Mouse (Mus musculus): Measurements from ENCODE around the gene Tarbp1. TPM values are rescaled to one million over a fixed set of nuclear protein-coding genes. Genes with fewer than 3 reads are reported as not detected.
"Not testable (repeated sequence)": the region's sequence is repeated elsewhere in the genome, so short reads cannot be mapped to it uniquely, and the experiment has no call there.

The Tarbp1 gene
- polyA plus RNA-seq, 1 experiment from 2014 or later, result 2.3 TPM

- H3K27ac ChIP-seq, result no peak overlapping the region
- no peak for DNase-seq (ENCODE audit: extremely low spot score, low spot score)
- H3K36me3 ChIP-seq (replicated peaks), result no peaks in the 10 kb centered on the region
- H3K4me3 ChIP-seq, result no peak overlapping the region
- peaks cover 23% of the 10 kb centered on the region for H3K27me3 ChIP-seq (ENCODE audit: poor library complexity, severe bottlenecking)
- 80% methylated on average over 2 of the region's 2 CpGs for WGBS
- H3K9me3 ChIP-seq, result no peaks in the 10 kb centered on the region
- H3K4me1 ChIP-seq, result 0 out of 2 replicates have a peak, but pooled peaks cover 4% of the 10 kb centered on the region
These were observed 5.5 kb upstream of the Tarbp1 start for GRCm38 (mm10) chr8:126480366-126480765.

GRCm38 (mm10) chr8:126478714-126479113, 3.8 kb upstream of the Tarbp1 start:
- Histone ChIP-seq H3K36me3 (replicated peaks) (no peaks in the 10 kb centered on the region), H3K4me1 (peaks cover 16% of the 10 kb centered on the region), H3K9me3 (no peaks in the 10 kb centered on the region), H3K27me3 (ENCODE audit: poor library complexity, severe bottlenecking) (peaks cover 25% of the 10 kb centered on the region), H3K4me3 (no peak overlapping the region), H3K27ac (no peak overlapping the region)
- 74% methylated on average over 3 of the region's 3 CpGs for WGBS
- no peak for DNase-seq (ENCODE audit: extremely low spot score, low spot score)

- WGBS, result 47% methylated on average over 29 of the region's 29 CpGs
- H3K4me3 ChIP-seq, result not testable (repeated sequence)
These were observed 1.4 kb upstream of the Tarbp1 start for GRCm38 (mm10) chr8:126476151-126476855.

GRCm38 (mm10) chr8:126475738-126476137, 873 bp upstream of the Tarbp1 start:
- not testable (repeated sequence) for H3K4me3 ChIP-seq; H3K36me3 ChIP-seq (replicated peaks); H3K9me3 ChIP-seq; DNase-seq (ENCODE audit: extremely low spot score, low spot score); H3K27ac ChIP-seq
- Histone ChIP-seq H3K4me1 (peaks cover 31% of the 10 kb centered on the region), H3K27me3 (ENCODE audit: poor library complexity, severe bottlenecking) (peaks cover 25% of the 10 kb centered on the region)
- WGBS, result 47% methylated on average over 8 of the region's 8 CpGs

More at GRCm38 (mm10) chr8:126476151-126476855, 1.4 kb upstream of the Tarbp1 start:
- H3K4me1 ChIP-seq, result peaks cover 31% of the 10 kb centered on the region
- peaks cover 25% of the 10 kb centered on the region for H3K27me3 ChIP-seq (ENCODE audit: poor library complexity, severe bottlenecking)
- DNase-seq (ENCODE audit: extremely low spot score, low spot score); H3K9me3 ChIP-seq; H3K27ac ChIP-seq; H3K36me3 ChIP-seq (replicated peaks): not testable (repeated sequence)

- WGBS, result 16% methylated on average over 16 of the region's 16 CpGs
- DNase-seq (ENCODE audit: extremely low spot score, low spot score), result no peak
- Histone ChIP-seq H3K27ac (peak overlapping the region; percentile 92), H3K27me3 (ENCODE audit: poor library complexity, severe bottlenecking) (peaks cover 25% of the 10 kb centered on the region), H3K4me3 (peak overlapping the region; percentile 89), H3K9me3 (no peaks in the 10 kb centered on the region), H3K4me1 (peaks cover 31% of the 10 kb centered on the region), H3K36me3 (replicated peaks) (peaks cover 23% of the 10 kb centered on the region)
These were observed 1.0 kb downstream of the Tarbp1 start for GRCm38 (mm10) chr8:126473802-126474298.

- H3K4me3 ChIP-seq, result no peak overlapping the region
- 87% methylated on average over 7 of the region's 7 CpGs for WGBS
- H3K9me3 ChIP-seq, result no peaks in the 10 kb centered on the region
- H3K27ac ChIP-seq, result no peak overlapping the region
- DNase-seq (ENCODE audit: extremely low spot score, low spot score), result no peak
- peaks cover 88% of the 10 kb centered on the region for H3K36me3 ChIP-seq (replicated peaks)
- no peaks in the 10 kb centered on the region for H3K27me3 ChIP-seq (ENCODE audit: poor library complexity, severe bottlenecking)
- no peaks in the 10 kb centered on the region for H3K4me1 ChIP-seq
These were observed 10.8 kb downstream of the Tarbp1 start for GRCm38 (mm10) chr8:126464071-126464470.

GRCm38 (mm10) chr8:126461735-126462134, 13.1 kb downstream of the Tarbp1 start:
- WGBS, result 90% methylated on average over 7 of the region's 7 CpGs
- Histone ChIP-seq H3K27ac (no peak overlapping the region), H3K4me1 (no peaks in the 10 kb centered on the region), H3K27me3 (ENCODE audit: poor library complexity, severe bottlenecking) (no peaks in the 10 kb centered on the region), H3K9me3 (no peaks in the 10 kb centered on the region), H3K4me3 (no peak overlapping the region), H3K36me3 (replicated peaks) (peaks cover 84% of the 10 kb centered on the region)
- no peak for DNase-seq (ENCODE audit: extremely low spot score, low spot score)

GRCm38 (mm10) chr8:126460274-126460673, 14.6 kb downstream of the Tarbp1 start:
- no peaks in the 10 kb centered on the region for H3K4me1 ChIP-seq
- peaks cover 87% of the 10 kb centered on the region for H3K36me3 ChIP-seq (replicated peaks)
- no peak overlapping the region for H3K27ac ChIP-seq
- H3K9me3 ChIP-seq, result no peaks in the 10 kb centered on the region
- 56% methylated on average over 3 of the region's 3 CpGs for whole genome bisulfite sequencing
- DNase-seq (ENCODE audit: extremely low spot score, low spot score), result peak; percentile 42
- H3K27me3 ChIP-seq (ENCODE audit: poor library complexity, severe bottlenecking), result no peaks in the 10 kb centered on the region
- no peak overlapping the region for H3K4me3 ChIP-seq

GRCm38 (mm10) chr8:126455383-126455782, 19.5 kb downstream of the Tarbp1 start:
- H3K27me3 ChIP-seq (ENCODE audit: poor library complexity, severe bottlenecking), result no peaks in the 10 kb centered on the region
- H3K4me1 ChIP-seq, result no peaks in the 10 kb centered on the region
- no peak overlapping the region for H3K4me3 ChIP-seq
- WGBS, result 79% methylated on average over 7 of the region's 7 CpGs
- no peak overlapping the region for H3K27ac ChIP-seq
- H3K36me3 ChIP-seq (replicated peaks), result peaks cover 92% of the 10 kb centered on the region
- H3K9me3 ChIP-seq, result no peaks in the 10 kb centered on the region
- peak; percentile 26 for DNase-seq (ENCODE audit: extremely low spot score, low spot score)

- 95% methylated on average over 8 of the region's 8 CpGs for WGBS
- no peaks in the 10 kb centered on the region for H3K4me1 ChIP-seq
These were observed 23.7 kb downstream of the Tarbp1 start for GRCm38 (mm10) chr8:126451158-126451557.

GRCm38 (mm10) chr8:126438937-126439336, 35.9 kb downstream of the Tarbp1 start:
- Histone ChIP-seq H3K27me3 (ENCODE audit: poor library complexity, severe bottlenecking) (no peaks in the 10 kb centered on the region), H3K4me3 (no peak overlapping the region), H3K9me3 (no peaks in the 10 kb centered on the region), H3K4me1 (no peaks in the 10 kb centered on the region), H3K27ac (no peak overlapping the region), H3K36me3 (replicated peaks) (peaks cover 78% of the 10 kb centered on the region)
- 69% methylated on average over 2 of the region's 2 CpGs for WGBS
- no peak for DNase-seq (ENCODE audit: extremely low spot score, low spot score)

More at GRCm38 (mm10) chr8:126451158-126451557, 23.7 kb downstream of the Tarbp1 start:
- H3K27me3 ChIP-seq (ENCODE audit: poor library complexity, severe bottlenecking), result no peaks in the 10 kb centered on the region
- no peaks in the 10 kb centered on the region for H3K9me3 ChIP-seq
- H3K4me3 ChIP-seq, result no peak overlapping the region
- peaks cover 98% of the 10 kb centered on the region for H3K36me3 ChIP-seq (replicated peaks)
- no peak for DNase-seq (ENCODE audit: extremely low spot score, low spot score)
- no peak overlapping the region for H3K27ac ChIP-seq

- WGBS, result 91% methylated on average over 7 of the region's 7 CpGs
- no peaks in the 10 kb centered on the region for H3K4me1 ChIP-seq
- H3K27me3 ChIP-seq (ENCODE audit: poor library complexity, severe bottlenecking), result no peaks in the 10 kb centered on the region
- H3K9me3 ChIP-seq, result no peaks in the 10 kb centered on the region
- peaks cover 92% of the 10 kb centered on the region for H3K36me3 ChIP-seq (replicated peaks)
- H3K4me3 ChIP-seq, result no peak overlapping the region
- no peak for DNase-seq (ENCODE audit: extremely low spot score, low spot score)
- no peak overlapping the region for H3K27ac ChIP-seq
These were observed 41.0 kb downstream of the Tarbp1 start for GRCm38 (mm10) chr8:126433827-126434226.

GRCm38 (mm10) chr8:126429635-126430034, 45.2 kb downstream of the Tarbp1 start:
- no peaks in the 10 kb centered on the region for H3K27me3 ChIP-seq (ENCODE audit: poor library complexity, severe bottlenecking)
- H3K9me3 ChIP-seq, result no peaks in the 10 kb centered on the region
- H3K4me1 ChIP-seq, result no peaks in the 10 kb centered on the region
- H3K36me3 ChIP-seq (replicated peaks), result peaks cover 98% of the 10 kb centered on the region
- no peak overlapping the region for H3K27ac ChIP-seq
- DNase-seq (ENCODE audit: extremely low spot score, low spot score), result no peak
- 94% methylated on average over 5 of the region's 5 CpGs for WGBS
- H3K4me3 ChIP-seq, result no peak overlapping the region
